Mouse (Mus musculus) MEL (cell line): ENCODE measurements around the gene Psat1. TPM values are rescaled to one million over a fixed set of nuclear protein-coding genes. Genes with fewer than 3 reads are reported as not detected.
A peak's percentile ranks its signal among the peaks of the same experiment; 100 is the strongest.

Experiments used
- DNase-seq: peaks from one replicate; pipeline ENCODE4 v3.0.0; 2011; ENCODE audit warnings: low read depth, low spot score
- H3K27ac ChIP-seq: 2 replicates; pipeline ENCODE4 v1.5.1; 2012; ENCODE audit warnings: low read depth, mild to moderate bottlenecking, control low read depth, low read length, moderate library complexity; ENCODE audit not compliant: control insufficient read depth
- H3K27me3 ChIP-seq, 2 experiments: fragments of 150-350 bp in 1 of 2; sonication (generic) in 1 of 2; 2 replicates each; pipeline ENCODE4 v1.6.1; 2012; ENCODE audit warnings: low read length in 2 of 2, mild to moderate bottlenecking in 2 of 2, improper control_type of control experiment in 1 of 2, moderate library complexity in 1 of 2; ENCODE audit not compliant: insufficient read depth in 2 of 2, control insufficient read depth in 1 of 2
- H3K36me3 ChIP-seq, 2 experiments: 2 replicates each; pipeline ENCODE4 v1.6.1; 2012 to 2014; ENCODE audit warnings: low read length in 2 of 2, improper control_type of control experiment in 1 of 2, inconsistent platforms in 1 of 2, mild to moderate bottlenecking in 1 of 2; ENCODE audit not compliant: insufficient read depth in 2 of 2, control insufficient read depth in 1 of 2
- H3K4me1 ChIP-seq, 2 experiments: fragments of 150-350 bp in 1 of 2; sonication (generic) in 1 of 2; 2 replicates each; pipeline ENCODE4 v1.6.1; 2012; ENCODE audit warnings: low read length in 2 of 2, improper control_type of control experiment in 1 of 2, mild to moderate bottlenecking in 1 of 2; ENCODE audit not compliant: insufficient read depth in 2 of 2, control insufficient read depth in 1 of 2
- H3K4me3 ChIP-seq, 2 experiments: fragments of 150-350 bp in 1 of 2; sonication (generic) in 1 of 2; 2 replicates each; pipeline ENCODE4 v1.5.1; 2012; ENCODE audit warnings: low read depth in 2 of 2, low read length in 2 of 2, mild to moderate bottlenecking in 2 of 2, moderate library complexity in 2 of 2, control low read depth in 1 of 2, improper control_type of control experiment in 1 of 2; ENCODE audit not compliant: control insufficient read depth in 1 of 2, insufficient read depth in 1 of 2
- H3K79me2 ChIP-seq: 2 replicates; pipeline ENCODE4 v1.6.1; 2012; ENCODE audit warnings: mild to moderate bottlenecking, low read length, moderate library complexity; ENCODE audit not compliant: control insufficient read depth, poor library complexity, insufficient read depth
- H3K9ac ChIP-seq: 2 replicates; pipeline ENCODE4 v1.6.1; 2012; ENCODE audit warnings: low read depth, mild to moderate bottlenecking, control low read depth, low read length, moderate library complexity; ENCODE audit not compliant: control insufficient read depth, poor library complexity, severe bottlenecking
- H3K9me3 ChIP-seq: fragments of 150-350 bp; sonication (generic); replicated peaks from 2 replicates; pipeline ENCODE4 v1.6.1; 2012; ENCODE audit warnings: mild to moderate bottlenecking, low read length, improper control_type of control experiment, moderate library complexity; ENCODE audit not compliant: insufficient read depth
- CTCF ChIP-seq, 3 experiments: IDR thresholded peaks in 2 of 3; conservative IDR thresholded peaks in 1 of 3; 2 replicates each; pipeline ENCODE4 v1.5.1; 2011 to 2012; ENCODE audit warnings: low read length in 3 of 3, low read depth in 2 of 3, mild to moderate bottlenecking in 2 of 3, improper control_type of control experiment in 1 of 3, inconsistent platforms in 1 of 3, mixed read lengths in 1 of 3, moderate library complexity in 1 of 3; ENCODE audit not compliant: control insufficient read depth in 1 of 3, insufficient read depth in 1 of 3, poor library complexity in 1 of 3, severe bottlenecking in 1 of 3
- E2F4 ChIP-seq: IDR thresholded peaks from 2 replicates; pipeline ENCODE4 v1.6.1; 2011; ENCODE audit warnings: low read depth, low read length, improper control_type of control experiment, borderline replicate concordance
- EP300 ChIP-seq, 2 experiments: IDR thresholded peaks; 2 replicates each; pipeline ENCODE4 v1.6.1; 2011; ENCODE audit warnings: improper control_type of control experiment in 2 of 2, low read length in 2 of 2, low read depth in 1 of 2, mild to moderate bottlenecking in 1 of 2
- ETS1 ChIP-seq: IDR thresholded peaks from 2 replicates; pipeline ENCODE4 v1.6.1; 2012; ENCODE audit warnings: low read depth, mild to moderate bottlenecking, inconsistent platforms, low read length, improper control_type of control experiment, moderate library complexity
- GATA1 ChIP-seq: IDR thresholded peaks from 2 replicates; pipeline ENCODE4 v1.6.1; 2011; ENCODE audit warnings: low read depth, low read length, improper control_type of control experiment
- HCFC1 ChIP-seq: IDR thresholded peaks from 2 replicates; pipeline ENCODE4 v1.6.1; 2012; ENCODE audit warnings: low read depth, mild to moderate bottlenecking, inconsistent platforms, low read length, improper control_type of control experiment, moderate library complexity
- JUND ChIP-seq: IDR thresholded peaks from 2 replicates; pipeline ENCODE4 v1.6.1; 2011; ENCODE audit warnings: low read depth, mild to moderate bottlenecking, improper control_type of control experiment, low read length
- MAFK ChIP-seq: IDR thresholded peaks from 2 replicates; pipeline ENCODE4 v1.6.1; 2011; ENCODE audit warnings: low read depth, mild to moderate bottlenecking, low read length, improper control_type of control experiment, borderline replicate concordance
- MAX ChIP-seq: IDR thresholded peaks from 2 replicates; pipeline ENCODE4 v1.6.1; 2011; ENCODE audit warnings: low read length, improper control_type of control experiment
- MEF2A ChIP-seq: IDR thresholded peaks from 2 replicates; pipeline ENCODE4 v1.6.1; 2014; ENCODE audit warnings: low read depth, mild to moderate bottlenecking, inconsistent platforms, low read length, improper control_type of control experiment; ENCODE audit not compliant: poor library complexity, insufficient replicate concordance, severe bottlenecking; ENCODE audit errors: extremely low read depth
- MXI1 ChIP-seq: IDR thresholded peaks from 2 replicates; pipeline ENCODE4 v1.6.1; 2011; ENCODE audit warnings: mild to moderate bottlenecking, low read depth, low read length, improper control_type of control experiment
- MYB ChIP-seq: IDR thresholded peaks from 2 replicates; pipeline ENCODE4 v1.6.1; 2011; ENCODE audit warnings: mild to moderate bottlenecking, low read depth, low read length, improper control_type of control experiment
- MYC ChIP-seq: IDR thresholded peaks from 2 replicates; pipeline ENCODE4 v1.6.1; 2011; ENCODE audit warnings: low read depth, mild to moderate bottlenecking, low read length, improper control_type of control experiment, moderate library complexity
- NELFE ChIP-seq: IDR thresholded peaks from 2 replicates; pipeline ENCODE4 v1.6.1; 2011; ENCODE audit warnings: low read depth, low read length, improper control_type of control experiment
- NRF1 ChIP-seq: IDR thresholded peaks from 2 replicates; pipeline ENCODE4 v1.6.1; 2014; ENCODE audit warnings: low read depth, mild to moderate bottlenecking, inconsistent platforms, low read length, improper control_type of control experiment, moderate library complexity; ENCODE audit not compliant: poor library complexity, insufficient read depth, severe bottlenecking
- POLR2A ChIP-seq, 2 experiments: IDR thresholded peaks; 2 replicates each; pipeline ENCODE4 v1.6.1; 2011 to 2012; ENCODE audit warnings: low read length in 2 of 2, mild to moderate bottlenecking in 2 of 2, control low read depth in 1 of 2, improper control_type of control experiment in 1 of 2, low read depth in 1 of 2, moderate library complexity in 1 of 2; ENCODE audit not compliant: control insufficient read depth in 1 of 2, insufficient read depth in 1 of 2, poor library complexity in 1 of 2
- POLR2AphosphoS2 ChIP-seq: IDR thresholded peaks from 2 replicates; pipeline ENCODE4 v1.6.1; 2011; ENCODE audit warnings: low read length, improper control_type of control experiment
- RAD21 ChIP-seq: IDR thresholded peaks from 2 replicates; pipeline ENCODE4 v1.6.1; 2011; ENCODE audit warnings: mild to moderate bottlenecking, low read depth, low read length, improper control_type of control experiment
- SIN3A ChIP-seq: IDR thresholded peaks from 2 replicates; pipeline ENCODE4 v1.6.1; 2012; ENCODE audit warnings: low read length, improper control_type of control experiment, inconsistent platforms
- TAL1 ChIP-seq: IDR thresholded peaks from 2 replicates; pipeline ENCODE4 v1.6.1; 2012; ENCODE audit warnings: mild to moderate bottlenecking, inconsistent platforms, low read length, moderate library complexity, mixed read lengths
- TBP ChIP-seq: IDR thresholded peaks from 2 replicates; pipeline ENCODE4 v1.8.0; 2011; ENCODE audit warnings: low read depth, low read length, improper control_type of control experiment
- TCF12 ChIP-seq: IDR thresholded peaks from 2 replicates; pipeline ENCODE4 v1.6.1; 2014; ENCODE audit warnings: low read depth, mild to moderate bottlenecking, inconsistent platforms, low read length, improper control_type of control experiment, moderate library complexity
- UBTF ChIP-seq: IDR thresholded peaks from 2 replicates; pipeline ENCODE4 v1.6.1; 2012; ENCODE audit warnings: low read depth, mild to moderate bottlenecking, inconsistent platforms, low read length, improper control_type of control experiment, moderate library complexity, borderline replicate concordance; ENCODE audit not compliant: insufficient read depth
- USF2 ChIP-seq, 2 experiments: IDR thresholded peaks; 2 replicates each; pipeline ENCODE4 v1.6.1; 2011 to 2012; ENCODE audit warnings: improper control_type of control experiment in 2 of 2, low read length in 2 of 2, borderline replicate concordance in 1 of 2, inconsistent platforms in 1 of 2, low read depth in 1 of 2, mild to moderate bottlenecking in 1 of 2; ENCODE audit not compliant: insufficient read depth in 1 of 2
- polyA plus RNA-seq, 2 experiments: library from polyadenylated mRNA; stranded (reverse) in 1 of 2; unstranded in 1 of 2; fragments of >175 nt in 1 of 2; fragments of >200 nt in 1 of 2; gene quantifications; 2 replicates each; pipeline versions ENCODE4 v1.2.1 to v1.2.4; 2012; ENCODE audit warnings: low replicate concordance in 2 of 2, low read depth in 1 of 2; ENCODE audit not compliant: insufficient read length in 2 of 2, insufficient read depth in 1 of 2, missing spikeins in 1 of 2
- total RNA-seq: library from RNA; depleted of rRNA; stranded (reverse); fragments of 300-350 nt; gene quantifications from 2 replicates; pipeline ENCODE4 v1.2.3, GENCODE M21; 2012

Psat1 gene
- total and polyA plus RNA-seq, 3 experiments: 201 to 552 (median 484) TPM

DNA sequence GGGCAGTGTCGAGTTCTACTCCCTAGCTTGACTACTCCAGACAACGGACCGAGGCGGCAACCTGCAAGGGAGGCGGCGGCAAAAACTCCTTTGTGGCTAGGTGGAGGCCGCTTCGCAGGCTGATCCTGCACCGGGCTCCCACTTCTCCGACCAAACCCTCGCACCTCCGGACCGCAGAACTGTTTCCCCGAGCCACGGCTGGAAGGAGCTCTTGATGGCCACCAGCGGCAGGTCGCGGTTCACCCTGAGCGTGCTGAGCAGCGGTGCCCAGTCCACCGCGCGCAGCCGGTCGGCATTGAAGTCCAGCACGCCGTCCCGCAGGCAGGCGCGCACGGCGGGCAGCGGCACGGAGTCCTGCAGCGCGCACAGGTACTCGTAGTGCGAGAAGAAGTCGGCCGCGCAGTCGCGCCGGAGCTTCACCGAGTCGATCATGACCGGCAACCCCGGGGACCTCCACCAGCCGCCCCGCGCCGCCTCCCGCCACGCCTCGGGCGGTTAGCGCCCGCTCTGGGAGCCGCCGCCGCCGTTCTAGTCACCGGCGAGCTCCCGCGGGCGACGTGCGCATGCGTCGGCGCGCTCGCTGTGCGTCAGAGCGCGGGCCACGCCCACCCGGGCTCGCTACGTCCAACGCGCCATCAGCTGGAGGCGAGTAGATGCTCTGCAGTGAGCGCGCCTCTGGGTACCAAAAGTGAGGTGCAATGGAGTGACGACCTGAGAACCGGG lies 37.5 kb upstream of the Psat1 start, which contains the start of gene Cep78:
Gene Cep78, minus strand, starts transcription at position 541 of the 723 bp plus-strand sequence.
- H3K4me1 ChIP-seq: peaks cover 0 to 4% of the 10 kb centered on the region in 2 experiments; a peak in 2 of 4 replicates
- H3K9me3 ChIP-seq: no peaks in the 10 kb centered on the region
- peaks cover 16% of the 10 kb centered on the region for H3K79me2 ChIP-seq
- TF ChIP-seq MEF2A (no peak), RAD21 (no peak), TCF12 (peak; percentile 68), NELFE (peak; percentile 93), ETS1 (peak; percentile 64; the same call in 1 of the 2 replicates), MXI1 (peak; percentile 9), MAX (0 out of 2 replicates have a peak, but pooled peaks have one; percentile 28), HCFC1 (peak; percentile 84), E2F4 (peak; percentile 48; the same call in 1 of the 2 replicates), POLR2AphosphoS2 (0 out of 2 replicates have a peak, but pooled peaks have one; percentile 47), UBTF (peak; percentile 84; the same call in 1 of the 2 replicates), MYB (no peak), TAL1 (no peak), SIN3A (peak; percentile 86), POLR2A (IDR thresholded peaks at IDR 0.05; ENCODE audit: control insufficient read depth in 1 of 2, insufficient read depth in 1 of 2, low read depth in 1 of 2, low read length in 2 of 2, poor library complexity in 1 of 2) (peak; percentile 92 to 96; a peak in 3 of 4 replicates), NRF1 (peak; percentile 98)
- H3K27me3 ChIP-seq: no peaks in the 10 kb centered on the region
- peak within 1 kb of the TSS; percentile 89 for H3K9ac ChIP-seq
- peak within 1 kb of the TSS; percentile 87 to 92 for H3K4me3 ChIP-seq
- peak within 1 kb of the TSS; percentile 51 for H3K27ac ChIP-seq
- H3K36me3 ChIP-seq: peaks cover 0 to 13% of the 10 kb centered on the region in 2 experiments; a peak in 2 of 4 replicates
- peak; percentile 95 for DNase-seq

DNA sequence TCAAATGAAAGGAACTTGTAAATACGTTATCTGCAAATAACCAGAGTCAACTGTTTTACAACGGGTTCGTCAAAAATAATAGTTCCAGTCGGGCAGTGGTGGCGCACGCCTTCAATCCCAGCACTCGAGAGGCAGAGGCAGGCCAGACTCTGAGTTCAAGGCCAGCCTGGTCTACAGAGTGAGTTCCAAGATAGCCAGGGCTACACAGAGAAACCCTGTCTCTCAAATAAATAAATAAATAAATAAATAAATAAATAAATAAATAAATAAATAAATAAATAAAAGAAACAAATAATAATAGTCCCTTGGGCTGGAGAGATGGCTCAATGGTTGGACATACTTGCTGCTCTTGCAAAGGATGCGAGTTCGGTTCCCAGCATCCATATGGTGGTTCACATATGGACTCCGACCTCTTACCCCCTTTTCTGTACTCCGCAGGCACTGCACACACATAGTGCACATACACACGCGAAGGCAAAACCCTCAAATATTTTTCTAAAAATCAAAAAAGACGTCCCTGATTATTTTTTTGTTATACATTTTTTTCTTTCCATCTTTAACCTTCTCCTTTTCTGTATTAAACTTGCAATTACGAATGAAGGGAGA lies 36.7 kb upstream of the Psat1 start:
- H3K27ac ChIP-seq: peak overlapping the region; percentile 51
- DNase-seq: peak; percentile 51
- TF ChIP-seq MYB: peak; percentile 82
- peak; percentile 39; the same call in 1 of the 2 replicates for TF ChIP-seq TBP
- TF ChIP-seq JUND: no peak
- peak in 1 of 2 experiments; percentile 53; a peak in 2 of 4 replicates for TF ChIP-seq EP300 (IDR thresholded peaks at IDR 0.05; ENCODE audit: low read depth in 1 of 2, low read length in 2 of 2)
- TF ChIP-seq MAX: no peak
- peak; percentile 34; the same call in 1 of the 2 replicates for TF ChIP-seq MYC
- TF ChIP-seq USF2 (IDR thresholded peaks at IDR 0.05; ENCODE audit: borderline replicate concordance in 1 of 2, insufficient read depth in 1 of 2, low read depth in 1 of 2, low read length in 2 of 2): no peak
- TF ChIP-seq CTCF (IDR thresholded peaks at IDR 0.05 in 2 of 3, conservative IDR thresholded peaks at IDR 0.05 in 1 of 3; ENCODE audit: control insufficient read depth in 1 of 3, insufficient read depth in 1 of 3, low read depth in 2 of 3, low read length in 3 of 3, poor library complexity in 1 of 3, severe bottlenecking in 1 of 3): no peak
- TF ChIP-seq MAFK: no peak
- 0 out of 2 replicates have a peak, but pooled peaks have one; percentile 14 for TF ChIP-seq GATA1
- peak overlapping the region; percentile 89 for H3K9ac ChIP-seq
- peak overlapping the region; percentile 87 to 92 for H3K4me3 ChIP-seq
- H3K9me3 ChIP-seq: no peaks in the 10 kb centered on the region
- H3K27me3 ChIP-seq: no peaks in the 10 kb centered on the region
- peaks cover 0 to 13% of the 10 kb centered on the region in 2 experiments; a peak in 2 of 4 replicates for H3K36me3 ChIP-seq
- peaks cover 0 to 4% of the 10 kb centered on the region in 2 experiments; a peak in 2 of 4 replicates for H3K4me1 ChIP-seq
- peaks cover 16% of the 10 kb centered on the region for H3K79me2 ChIP-seq
